Mouse (Mus musculus): ENCODE measurements around the gene Arhgef39. TPM values are rescaled to one million over a fixed set of nuclear protein-coding genes. Genes with fewer than 3 reads are reported as not detected.

The Arhgef39 gene
- polyA plus RNA-seq, 1 experiment from 2014 or later, result 37.1 TPM

- DNase-seq (ENCODE audit: low spot score), result peak; percentile 71
Observed at GRCm38 (mm10) chr4:43478906-43479832, 20.3 kb downstream of the Arhgef39 start.

- no peak for DNase-seq (ENCODE audit: low spot score)
Observed at GRCm38 (mm10) chr4:43478534-43478858, 21.0 kb downstream of the Arhgef39 start.

- peak; percentile 94 for DNase-seq (ENCODE audit: low spot score)
Observed at GRCm38 (mm10) chr4:43477857-43478533, 21.5 kb downstream of the Arhgef39 start.

- DNase-seq (ENCODE audit: low spot score), result peak; percentile 23
Observed at GRCm38 (mm10) chr4:43476604-43477003, 22.9 kb downstream of the Arhgef39 start.

- no peak for DNase-seq (ENCODE audit: low spot score)
Observed at GRCm38 (mm10) chr4:43473636-43474035, 25.9 kb downstream of the Arhgef39 start.

- no peak for DNase-seq (ENCODE audit: low spot score)
Observed at GRCm38 (mm10) chr4:43470301-43470700, 29.2 kb downstream of the Arhgef39 start.

- no peak for DNase-seq (ENCODE audit: low spot score)
Observed at GRCm38 (mm10) chr4:43466872-43467271, 32.6 kb downstream of the Arhgef39 start.

- DNase-seq (ENCODE audit: low spot score), result peak; percentile 23
Observed at GRCm38 (mm10) chr4:43465935-43466334, 33.6 kb downstream of the Arhgef39 start.

GRCm38 (mm10) chr4:43463102-43463501 is 36.4 kb downstream of the Arhgef39 start:
- DNase-seq (ENCODE audit: low spot score), result no peak

GRCm38 (mm10) chr4:43457124-43457523 is 42.4 kb downstream of the Arhgef39 start:
- DNase-seq (ENCODE audit: low spot score), result peak; percentile 32

GRCm38 (mm10) chr4:43456470-43456869 is 43.0 kb downstream of the Arhgef39 start:
- DNase-seq (ENCODE audit: low spot score), result peak; percentile 80

GRCm38 (mm10) chr4:43454041-43454836 is 45.3 kb downstream of the Arhgef39 start, which contains the start of gene Cd72:
TSS of gene Cd72 (minus strand) at chr4:43454628.
- peak; percentile 35 for DNase-seq (ENCODE audit: low spot score)

- DNase-seq (ENCODE audit: low spot score), result peak; percentile 39
Observed at GRCm38 (mm10) chr4:43453413-43453812, 46.1 kb downstream of the Arhgef39 start.

GRCm38 (mm10) chr4:43452315-43452714 is 47.2 kb downstream of the Arhgef39 start:
- DNase-seq (ENCODE audit: low spot score), result no peak

- DNase-seq (ENCODE audit: low spot score), result no peak
Observed at GRCm38 (mm10) chr4:43448554-43448953, 50.9 kb downstream of the Arhgef39 start.

- DNase-seq (ENCODE audit: low spot score), result no peak
Observed at GRCm38 (mm10) chr4:43447251-43447650, 52.2 kb downstream of the Arhgef39 start.

Other genes with a start within 250 kb of the Arhgef39 start
- 0.03 and 0.13 TPM in 2 replicates for gene Atp8b5, start 232.5 kb downstream of the Arhgef39 start, polyA plus RNA-seq (2015; fragmentation: Nextera tagmentation; extraction: Ambion mirVana)
- gene Rusc2, start 117.7 kb downstream of the Arhgef39 start, polyA plus RNA-seq (2015; fragmentation: Nextera tagmentation; extraction: Ambion mirVana), result 0.48 and 0.69 TPM in 2 replicates
- 0.14 and 0.19 TPM in 2 replicates for gene Fam166b, start 70.6 kb downstream of the Arhgef39 start, polyA plus RNA-seq (2015; fragmentation: Nextera tagmentation; extraction: Ambion mirVana)
- 2.1 and 2.8 TPM in 2 replicates for gene Tesk1, start 57.8 kb downstream of the Arhgef39 start, polyA plus RNA-seq (2015; fragmentation: Nextera tagmentation; extraction: Ambion mirVana)
- gene Cd72, start 45.1 kb downstream of the Arhgef39 start, polyA plus RNA-seq (2015; fragmentation: Nextera tagmentation; extraction: Ambion mirVana), result 6.4 and 6.6 TPM in 2 replicates
- 138 and 168 TPM in 2 replicates for gene Sit1, start 16.0 kb downstream of the Arhgef39 start, polyA plus RNA-seq (2015; fragmentation: Nextera tagmentation; extraction: Ambion mirVana)
- 85.1 and 92.8 TPM in 2 replicates for gene Ccdc107, start 6.8 kb downstream of the Arhgef39 start, polyA plus RNA-seq (2015; fragmentation: Nextera tagmentation; extraction: Ambion mirVana)
- 1.6 TPM in 2 replicates for gene Car9, start 7.3 kb upstream of the Arhgef39 start, polyA plus RNA-seq (2015; fragmentation: Nextera tagmentation; extraction: Ambion mirVana)
- 28.1 and 34.2 TPM in 2 replicates for gene Tpm2, start 24.1 kb upstream of the Arhgef39 start, polyA plus RNA-seq (2015; fragmentation: Nextera tagmentation; extraction: Ambion mirVana)
- 51.7 and 61.2 TPM in 2 replicates for gene Creb3, start 62.6 kb upstream of the Arhgef39 start, polyA plus RNA-seq (2015; fragmentation: Nextera tagmentation; extraction: Ambion mirVana)
- gene Tln1, start 63.0 kb upstream of the Arhgef39 start, polyA plus RNA-seq (2015; fragmentation: Nextera tagmentation; extraction: Ambion mirVana), result 80.7 and 87.0 TPM in 2 replicates
- 18.9 and 21.1 TPM in 2 replicates for gene Rgp1, start 79.0 kb upstream of the Arhgef39 start, polyA plus RNA-seq (2015; fragmentation: Nextera tagmentation; extraction: Ambion mirVana)
- 26.9 and 29.3 TPM in 2 replicates for gene Gba2, start 79.2 kb upstream of the Arhgef39 start, polyA plus RNA-seq (2015; fragmentation: Nextera tagmentation; extraction: Ambion mirVana)
- 0.23 TPM in 1 of 2 replicates, not detected in the other for gene Msmp, start 84.8 kb upstream of the Arhgef39 start, polyA plus RNA-seq (2015; fragmentation: Nextera tagmentation; extraction: Ambion mirVana)
- 0.75 and 0.91 TPM in 2 replicates for gene Npr2, start 132.2 kb upstream of the Arhgef39 start, polyA plus RNA-seq (2015; fragmentation: Nextera tagmentation; extraction: Ambion mirVana)
- 0.14 and 0.66 TPM in 2 replicates for gene Spag8, start 153.9 kb upstream of the Arhgef39 start, polyA plus RNA-seq (2015; fragmentation: Nextera tagmentation; extraction: Ambion mirVana)
- 74.1 and 74.7 TPM in 2 replicates for gene Hint2, start 156.8 kb upstream of the Arhgef39 start, polyA plus RNA-seq (2015; fragmentation: Nextera tagmentation; extraction: Ambion mirVana)
- gene Tmem8b, start 169.3 kb upstream of the Arhgef39 start, polyA plus RNA-seq (2015; fragmentation: Nextera tagmentation; extraction: Ambion mirVana), result 0.76 and 1.1 TPM in 2 replicates
- gene Fam221b, start 169.4 kb upstream of the Arhgef39 start, polyA plus RNA-seq (2015; fragmentation: Nextera tagmentation; extraction: Ambion mirVana), result 3.2 and 3.3 TPM in 2 replicates
- gene Olfr70, start 201.1 kb upstream of the Arhgef39 start, polyA plus RNA-seq (2015; fragmentation: Nextera tagmentation; extraction: Ambion mirVana), result not detected in 2 replicates
- not detected in 2 replicates for gene Olfr71, start 210.6 kb upstream of the Arhgef39 start, polyA plus RNA-seq (2015; fragmentation: Nextera tagmentation; extraction: Ambion mirVana)
- gene Hrct1, start 227.5 kb upstream of the Arhgef39 start, polyA plus RNA-seq (2015; fragmentation: Nextera tagmentation; extraction: Ambion mirVana), result 1.1 and 1.5 TPM in 2 replicates
- gene Spaar, start 230.3 kb upstream of the Arhgef39 start, polyA plus RNA-seq (2015; fragmentation: Nextera tagmentation; extraction: Ambion mirVana), result 0.28 and 0.43 TPM in 2 replicates